12 mouse cellular contexts compared by ENCODE assay signal in the genomic region with DNA sequence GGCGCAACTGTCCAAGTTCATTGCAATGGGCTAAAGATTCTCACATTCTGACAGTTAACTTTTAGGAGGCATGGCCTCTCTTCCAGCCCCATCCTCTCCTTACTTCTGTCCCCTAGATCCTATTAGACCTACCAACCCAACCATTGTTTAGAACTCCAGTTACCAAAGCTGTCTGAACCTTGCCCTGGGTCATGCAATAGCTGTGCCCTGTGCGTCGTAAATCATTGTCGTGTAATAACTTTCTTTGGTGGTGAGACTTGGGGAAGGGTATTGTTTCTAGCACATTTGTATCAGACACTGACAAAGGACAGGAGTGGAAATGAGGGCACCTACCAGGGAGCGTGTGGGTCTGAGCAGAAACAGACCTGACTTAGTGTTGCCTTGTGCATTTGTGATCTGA.
"Had no signal": no experiment of that assay in that cellular context is flagged by ENCODE, and none has a peak within 500 bp of the region (broad histone marks: within the 10 kb centered on the region; RNA-seq: fewer than 3 reads in every experiment).

No protein-coding gene starts in this region.

- H3K27ac ChIP-seq: left cerebral cortex, adult 2 months; limb, embryonic 12.5 days; limb, embryonic 15.5 days; liver, embryonic 14.5 days; stomach, embryonic 15.5 days had no signal

- H3K4me3 ChIP-seq: left cerebral cortex, adult 2 months; limb, embryonic 12.5 days; limb, embryonic 15.5 days; megakaryocyte, embryonic 14.5 days; stomach, embryonic 15.5 days had no signal

- H3K27me3 ChIP-seq: limb, embryonic 12.5 days; limb, embryonic 15.5 days; stomach, embryonic 15.5 days had no signal

- DNase-seq: layer of hippocampus, postnatal 36 days; left cerebral cortex, postnatal 4 days; liver, postnatal 0 days; thymus, postnatal 25 days had no signal

- H3K4me2 ChIP-seq: limb, embryonic 12.5 days; limb, embryonic 15.5 days; liver, embryonic 11.5 days; midbrain, embryonic 11.5 days; stomach, embryonic 15.5 days had no signal

- ATAC-seq: liver, postnatal 0 days had no signal

- H3K4me1 ChIP-seq: limb, embryonic 12.5 days; limb, embryonic 15.5 days; stomach, embryonic 15.5 days had no signal

- H3K9ac ChIP-seq: limb, embryonic 12.5 days; limb, embryonic 15.5 days; liver, embryonic 14.5 days; liver, postnatal 0 days; stomach, embryonic 15.5 days had no signal

- H3K36me3 ChIP-seq: limb, embryonic 12.5 days; limb, embryonic 15.5 days; stomach, embryonic 15.5 days had no signal

- H3K9me3 ChIP-seq: limb, embryonic 12.5 days; limb, embryonic 15.5 days; megakaryocyte, embryonic 14.5 days; stomach, embryonic 15.5 days had no signal
